Mouse (Mus musculus) 416B (cell line): ENCODE data around the gene Cog6.

ENCODE experiments used
- DNase-seq: peaks from one replicate; pipeline ENCODE4 v3.0.0; 2011; ENCODE audit warnings: low read depth

The Cog6 gene

DNA sequence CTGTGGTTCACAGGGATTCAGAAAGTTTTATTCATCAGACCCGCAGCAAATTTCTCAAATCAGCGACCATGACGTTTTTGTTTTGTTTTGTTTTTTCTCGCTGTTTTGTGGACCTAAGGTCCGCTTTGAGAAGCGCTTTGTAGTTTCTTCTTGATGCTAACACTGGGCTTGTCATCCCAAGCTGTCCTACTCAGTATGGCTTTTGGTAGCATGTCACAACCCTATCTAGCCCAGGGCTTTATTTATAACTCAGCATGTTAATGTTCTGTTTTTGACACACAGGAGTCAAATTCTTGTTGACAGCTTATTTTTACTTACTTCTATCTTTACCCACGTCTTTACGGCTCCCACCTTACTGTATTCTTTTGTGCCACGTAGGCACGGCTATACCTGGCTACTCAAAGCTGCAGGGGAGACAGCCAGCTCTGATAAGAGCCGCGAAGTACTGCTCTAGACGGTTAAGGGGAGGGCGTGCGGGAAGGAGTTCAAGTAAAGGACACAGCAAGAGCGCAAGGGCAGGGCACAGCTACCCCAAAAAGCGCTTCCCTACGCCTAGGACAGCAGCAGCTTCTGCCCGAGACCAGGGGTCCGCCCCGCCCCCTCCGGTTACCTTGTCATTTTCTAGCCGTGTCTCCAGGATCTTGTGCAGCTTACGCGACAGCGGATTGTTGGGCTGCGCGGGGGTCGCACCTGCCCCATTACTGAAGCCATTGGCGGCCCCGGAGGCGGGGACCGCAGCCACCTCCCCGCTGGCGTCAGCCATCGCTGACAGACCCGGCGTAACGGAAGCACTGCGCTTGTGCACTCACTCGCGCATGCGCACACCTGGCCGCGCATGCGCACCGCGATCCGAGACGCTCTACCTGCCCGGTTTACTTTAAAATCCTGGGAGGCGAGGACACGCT lies at the start of gene Cog6:
Cog6 (minus strand) TSS at position 802 of the 905 bp plus-strand sequence.
- peak; percentile 87 for DNase-seq

GRCm38 (mm10) chr3:53066095-53066372 lies 49.0 kb upstream of the Cog6 start:
- no peak for DNase-seq

DNA sequence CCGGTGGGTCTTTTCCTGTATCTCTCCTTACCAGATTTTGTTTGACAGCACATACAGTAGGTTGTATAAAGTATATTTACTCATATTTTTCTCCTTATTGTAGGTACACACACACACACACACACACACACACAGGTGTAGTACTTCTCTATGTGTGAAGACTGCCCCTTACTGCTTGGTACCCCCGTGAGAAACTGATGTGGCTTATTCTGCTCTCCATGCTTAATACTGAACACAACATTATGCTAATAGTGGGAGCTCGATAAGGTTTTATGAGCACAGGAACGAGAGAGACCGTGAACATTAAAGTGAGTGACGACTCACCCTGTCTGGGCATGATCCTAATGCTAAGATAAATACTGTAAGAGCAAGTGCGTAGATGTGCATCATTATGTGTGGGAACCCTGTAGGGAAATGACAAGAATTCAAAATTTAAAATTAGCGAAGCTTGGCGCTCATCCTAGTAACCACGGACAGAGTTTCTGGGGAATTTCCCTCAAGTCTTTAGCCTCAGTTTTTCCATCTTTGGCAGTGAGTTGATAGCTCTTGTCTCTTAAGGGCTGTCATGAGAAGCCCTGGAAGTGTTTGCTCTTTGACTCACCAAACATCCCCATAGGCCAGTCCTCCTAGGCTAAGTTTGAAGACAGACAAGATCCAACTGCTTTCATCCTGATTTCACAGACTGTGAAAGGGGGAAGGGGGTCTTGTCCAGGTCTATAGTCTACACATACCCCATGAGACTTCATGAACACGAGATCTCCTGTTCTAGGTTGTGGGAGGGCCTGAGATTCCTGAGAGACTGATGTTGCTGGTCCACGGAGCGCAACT lies 48.4 kb upstream of the Cog6 start:
- no peak for DNase-seq

DNA sequence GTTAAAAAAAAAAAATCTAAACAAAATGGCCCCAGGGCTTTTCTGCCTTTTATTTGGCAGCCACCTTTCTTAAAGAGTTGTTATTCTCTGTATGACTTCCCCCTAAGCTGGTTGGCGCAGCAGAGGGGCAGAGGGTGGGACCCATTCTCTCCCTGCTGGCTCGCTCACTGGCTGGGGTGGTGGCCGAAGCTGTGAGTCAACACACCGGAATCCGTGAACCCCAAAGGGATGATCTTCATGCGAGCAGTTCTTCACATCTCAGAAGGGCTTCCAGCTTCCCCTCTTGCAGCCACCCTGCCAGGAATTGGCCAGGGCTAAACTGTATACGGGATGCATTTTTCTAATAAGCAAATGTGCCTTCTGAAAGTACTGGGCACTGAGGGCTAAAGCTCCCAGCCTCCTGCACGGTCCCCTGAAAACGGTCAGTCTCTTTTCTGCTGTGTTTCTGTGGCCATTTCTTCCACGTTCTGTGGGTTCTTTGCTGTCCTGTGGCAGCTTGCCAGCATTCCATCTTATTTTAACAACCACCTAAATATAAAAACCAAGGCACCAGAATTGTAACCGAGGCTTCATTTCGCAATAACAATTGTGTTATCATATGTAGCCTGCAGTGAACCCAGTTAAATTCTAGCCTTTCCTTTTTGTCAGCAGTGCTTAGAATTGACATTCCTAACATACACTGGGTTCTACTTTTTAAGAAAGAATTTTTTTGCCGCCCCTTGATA lies 46.5 kb upstream of the Cog6 start:
- DNase-seq: peak; percentile 64

DNA sequence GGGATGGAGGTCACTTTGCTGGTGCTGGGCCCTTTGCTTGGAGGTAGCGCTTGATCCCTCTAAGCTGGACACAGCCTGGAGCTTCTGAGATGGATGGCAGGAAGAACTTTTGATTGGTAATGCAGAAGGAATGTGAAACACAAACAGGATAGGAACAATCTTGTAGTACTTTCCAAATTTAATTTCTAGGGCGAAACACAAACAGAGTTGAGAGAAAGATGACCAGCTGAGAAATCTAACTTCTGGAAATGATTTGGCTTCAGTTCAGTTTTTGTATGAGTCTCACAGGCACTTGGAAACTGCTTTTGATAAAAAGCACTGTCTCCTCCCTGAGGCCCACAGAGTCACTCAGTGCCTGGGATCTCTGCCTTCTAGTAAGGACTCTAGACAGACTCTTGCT lies 42.9 kb upstream of the Cog6 start:
- DNase-seq: no peak

DNA sequence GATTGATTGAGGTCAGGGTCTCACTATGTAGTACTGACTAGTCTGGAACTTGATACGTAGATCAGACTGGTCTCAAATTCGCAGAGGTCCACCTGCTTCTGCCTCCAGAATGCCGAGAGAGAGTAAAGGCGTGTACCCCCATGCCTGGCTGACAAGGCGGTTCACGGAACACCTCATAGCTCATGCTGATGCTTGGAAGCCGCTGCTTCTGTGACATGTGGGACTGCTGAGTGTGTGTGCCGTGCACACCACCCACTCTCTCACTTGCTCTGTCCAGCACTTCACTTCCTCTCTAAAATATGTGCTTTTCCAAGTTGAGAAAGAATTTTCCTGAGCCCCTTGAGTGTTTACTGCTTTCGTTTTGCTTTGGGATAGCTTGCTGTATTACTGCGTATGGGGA lies 39.4 kb upstream of the Cog6 start:
- no peak for DNase-seq

DNA sequence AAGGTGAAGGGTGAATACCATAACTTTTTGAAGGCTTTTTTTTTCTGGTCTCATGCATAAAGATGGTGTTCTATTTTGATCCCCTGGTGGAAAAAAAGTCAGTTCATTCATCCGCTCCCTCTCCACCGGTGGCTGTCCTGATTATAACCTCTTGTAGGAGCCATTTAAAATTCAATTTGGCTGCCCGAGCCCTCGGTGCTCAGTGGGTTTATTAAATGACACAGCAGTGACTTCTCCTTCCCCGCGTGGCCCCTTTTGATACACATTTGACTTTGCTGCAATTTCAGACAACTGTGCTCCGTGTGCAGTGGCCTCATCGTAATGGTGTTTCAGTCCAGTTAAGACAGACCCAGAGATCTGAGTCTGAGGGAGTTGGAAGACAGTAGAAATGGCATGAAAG lies 35.3 kb upstream of the Cog6 start:
- DNase-seq: no peak

DNA sequence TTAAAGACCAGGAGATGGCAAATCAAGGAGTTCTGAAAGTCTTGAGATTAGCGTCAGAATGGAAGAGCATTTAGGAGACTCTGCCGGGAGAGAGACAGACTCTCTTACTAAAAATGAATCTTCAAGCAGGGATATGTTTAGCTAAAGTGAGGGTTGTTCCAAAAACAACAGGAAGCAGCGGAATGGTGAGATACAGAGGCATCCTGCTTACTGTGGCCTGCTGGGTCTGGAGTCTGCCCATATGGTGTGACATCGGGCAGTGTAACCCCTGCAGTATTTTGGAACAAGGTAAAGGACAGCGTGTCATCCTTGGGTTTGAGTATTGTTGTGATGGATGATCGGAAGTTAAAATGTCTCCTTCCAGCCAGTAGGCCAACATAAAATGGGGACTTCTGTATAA lies 29.3 kb upstream of the Cog6 start:
- DNase-seq: no peak

GRCm38 (mm10) chr3:53045697-53046096 lies 28.7 kb upstream of the Cog6 start:
- no peak for DNase-seq

GRCm38 (mm10) chr3:53044682-53045299 lies 27.8 kb upstream of the Cog6 start:
- no peak for DNase-seq

GRCm38 (mm10) chr3:53044238-53044637 lies 27.2 kb upstream of the Cog6 start:
- DNase-seq: no peak

DNA sequence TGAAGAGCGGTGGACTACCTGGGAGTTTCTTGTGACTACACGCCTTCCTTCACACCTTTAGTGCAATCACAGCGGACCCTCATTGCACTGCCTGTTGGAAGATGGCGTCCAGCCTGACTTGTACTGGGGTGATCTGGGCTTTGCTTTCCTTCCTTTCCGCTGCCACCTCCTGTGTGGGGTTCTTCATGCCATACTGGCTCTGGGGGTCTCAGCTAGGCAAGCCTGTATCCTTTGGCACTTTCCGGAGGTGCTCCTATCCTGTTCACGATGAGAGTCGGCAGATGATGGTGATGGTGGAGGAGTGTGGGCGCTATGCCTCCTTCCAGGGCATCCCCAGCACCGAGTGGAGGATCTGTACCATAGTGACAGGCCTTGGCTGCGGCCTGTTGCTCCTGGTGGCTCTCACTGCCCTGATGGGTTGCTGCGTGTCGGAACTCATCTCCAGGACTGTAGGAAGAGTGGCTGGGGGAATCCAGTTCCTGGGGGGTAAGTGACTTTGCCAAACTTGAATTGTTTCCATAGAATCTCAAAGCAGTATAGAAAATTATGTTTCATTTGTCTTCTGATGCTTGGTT lies 26.3 kb upstream of the Cog6 start:
- no peak for DNase-seq

GRCm38 (mm10) chr3:53042240-53042567 lies 25.2 kb upstream of the Cog6 start:
- DNase-seq: no peak

GRCm38 (mm10) chr3:53041411-53042239 lies 24.6 kb upstream of the Cog6 start, which contains the start of gene Lhfp:
Gene Lhfp (plus strand): TSS chr3:53041528.
- no peak for DNase-seq

- DNase-seq: no peak
These were observed 23.8 kb upstream of the Cog6 start for GRCm38 (mm10) chr3:53040593-53041410.

- no peak for DNase-seq
These were observed 22.7 kb upstream of the Cog6 start for GRCm38 (mm10) chr3:53039746-53040145.

GRCm38 (mm10) chr3:53038913-53039312 lies 21.9 kb upstream of the Cog6 start:
- DNase-seq: no peak

DNA sequence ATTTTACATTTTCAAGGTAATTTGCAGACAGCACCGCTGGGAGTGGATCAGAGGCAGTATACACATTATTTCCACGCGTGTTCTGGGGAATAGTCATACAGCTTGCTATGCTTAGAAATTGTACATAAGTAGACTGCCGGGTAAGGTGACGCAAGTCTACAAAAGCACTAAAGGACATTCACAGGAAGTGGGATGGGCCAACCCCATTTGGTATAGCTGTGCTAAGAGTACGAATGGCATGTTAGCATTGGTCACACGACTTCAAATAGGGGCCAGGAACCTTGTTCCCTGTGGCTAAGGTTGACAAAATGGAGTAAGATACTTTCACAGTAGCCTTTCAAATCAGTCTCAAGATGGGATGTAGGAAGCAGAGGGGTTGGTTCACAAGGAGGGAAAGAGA lies 19.9 kb upstream of the Cog6 start:
- DNase-seq: peak; percentile 56

- peak; percentile 62 for DNase-seq
These were observed 19.0 kb upstream of the Cog6 start for GRCm38 (mm10) chr3:53036076-53036475.

GRCm38 (mm10) chr3:53033448-53033847 lies 16.4 kb upstream of the Cog6 start:
- DNase-seq: peak; percentile 62
